Mouse (Mus musculus): ENCODE results near the gene Rcor1. TPM values are rescaled to one million over a fixed set of nuclear protein-coding genes. Genes with fewer than 3 reads are reported as not detected.

Rcor1 gene
- total RNA-seq, 4 experiments from 2014 or later, result 5.5 to 6.9 (median 5.8) TPM

- DNase-seq (ENCODE audit: low spot score in 2 of 2), result no peak
Measured at GRCm38 (mm10) chr12:111021138-111021537, 18.0 kb upstream of the Rcor1 start.

- no peak for DNase-seq (ENCODE audit: low spot score in 2 of 2)
Measured at GRCm38 (mm10) chr12:111021577-111021976, 17.6 kb upstream of the Rcor1 start.

- DNase-seq (ENCODE audit: low spot score in 2 of 2), result no peak
Measured at GRCm38 (mm10) chr12:111028176-111029167, 10.7 kb upstream of the Rcor1 start.

- DNase-seq (ENCODE audit: low spot score in 2 of 2), result no peak
Measured at GRCm38 (mm10) chr12:111029291-111029890, 9.8 kb upstream of the Rcor1 start.

- DNase-seq (ENCODE audit: low spot score in 2 of 2), result no peak
Measured at GRCm38 (mm10) chr12:111032839-111033238, 6.3 kb upstream of the Rcor1 start.

DNA sequence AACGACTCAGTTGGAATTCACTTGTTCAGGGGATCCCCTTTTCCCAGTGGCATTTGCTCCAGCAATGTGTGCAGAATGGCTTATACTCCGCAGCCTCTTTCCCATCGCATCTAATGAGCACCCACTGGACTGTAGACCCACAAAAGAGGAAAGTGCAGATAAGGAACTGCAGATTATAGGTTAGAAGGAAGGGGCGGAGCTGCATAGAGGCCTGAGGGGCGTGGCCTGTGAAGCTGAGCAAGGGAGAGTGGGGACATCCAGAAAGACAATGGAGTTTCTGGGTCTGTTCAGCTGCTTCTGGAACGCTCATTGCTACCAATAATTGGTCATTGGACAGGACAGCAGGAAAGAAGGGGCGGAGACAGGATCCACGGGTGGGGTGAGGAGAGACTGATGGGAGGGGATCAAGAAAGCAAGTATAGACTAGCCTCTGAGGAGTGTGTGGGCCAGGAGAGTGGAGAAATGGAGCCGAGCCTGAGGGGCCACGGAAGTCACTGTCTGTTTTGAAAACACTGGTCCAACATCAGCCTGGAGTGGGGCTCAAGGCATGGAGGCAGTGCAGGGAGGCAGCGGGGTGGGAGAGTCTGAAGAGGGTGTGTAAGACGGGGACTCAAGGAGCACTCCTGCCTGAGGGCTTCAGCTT lies 3.8 kb upstream of the Rcor1 start:
- DNase-seq (ENCODE audit: low spot score in 2 of 2), result no peak

DNA sequence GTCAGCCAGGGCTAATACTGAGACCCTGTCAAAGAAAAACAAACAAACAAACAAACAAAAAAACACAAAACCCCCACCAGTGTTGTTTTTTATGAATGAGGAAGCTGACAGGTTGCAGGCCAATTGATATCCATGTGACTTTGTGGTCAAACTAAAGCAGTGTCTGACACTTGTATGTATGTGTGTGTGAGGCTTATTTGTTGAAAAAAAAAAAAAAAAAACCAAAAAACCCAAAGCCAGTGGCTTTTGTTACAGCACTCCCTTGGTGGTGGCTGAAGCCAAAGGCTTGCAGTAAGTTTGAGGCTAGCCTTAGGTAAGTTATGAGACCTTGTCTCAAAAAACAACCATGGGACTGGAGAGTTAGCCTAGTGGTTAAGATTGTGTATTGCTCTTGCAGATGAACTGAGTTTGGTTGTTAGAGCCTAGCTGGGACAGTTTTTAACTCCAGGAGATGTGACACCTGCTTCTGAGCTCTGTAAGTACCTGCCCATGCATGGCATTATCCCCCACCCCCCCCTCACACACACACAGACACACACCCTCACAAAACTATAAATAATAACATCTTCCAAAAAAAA lies 2.9 kb upstream of the Rcor1 start:
- no peak for DNase-seq (ENCODE audit: low spot score in 2 of 2)

- DNase-seq (ENCODE audit: low spot score in 2 of 2), result no peak
Measured at GRCm38 (mm10) chr12:111037241-111038180, 1.6 kb upstream of the Rcor1 start.

- DNase-seq (ENCODE audit: low spot score in 2 of 2), result peak; percentile 26 to 67
Measured at GRCm38 (mm10) chr12:111038231-111038975, 748 bp upstream of the Rcor1 start.

- DNase-seq (ENCODE audit: low spot score in 2 of 2), result peak; percentile 8 to 39
Measured at GRCm38 (mm10) chr12:111039771-111040530, 800 bp downstream of the Rcor1 start.

- no peak for DNase-seq (ENCODE audit: low spot score in 2 of 2)
Measured at GRCm38 (mm10) chr12:111040531-111040860, 1.3 kb downstream of the Rcor1 start.

DNA sequence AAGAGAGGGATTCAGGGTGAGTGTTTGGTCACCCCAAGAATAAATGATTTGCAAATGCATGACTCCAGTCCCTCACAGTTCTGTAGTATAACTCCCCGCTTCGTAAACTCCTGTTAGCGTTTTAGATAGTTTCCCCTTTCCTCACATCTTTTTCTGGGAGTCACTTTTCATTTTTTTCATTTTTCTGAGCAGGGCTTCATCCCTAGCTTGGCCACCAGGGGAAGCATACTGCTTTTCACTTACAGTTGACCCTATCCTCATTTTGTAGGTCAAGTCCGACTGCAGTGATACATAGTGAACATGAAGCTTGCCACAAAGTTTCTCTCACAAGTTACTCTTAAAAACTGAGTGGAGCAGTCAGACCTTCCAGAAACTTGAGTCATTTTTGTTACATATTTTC lies 2.0 kb downstream of the Rcor1 start:
- no peak for DNase-seq (ENCODE audit: low spot score in 2 of 2)

DNA sequence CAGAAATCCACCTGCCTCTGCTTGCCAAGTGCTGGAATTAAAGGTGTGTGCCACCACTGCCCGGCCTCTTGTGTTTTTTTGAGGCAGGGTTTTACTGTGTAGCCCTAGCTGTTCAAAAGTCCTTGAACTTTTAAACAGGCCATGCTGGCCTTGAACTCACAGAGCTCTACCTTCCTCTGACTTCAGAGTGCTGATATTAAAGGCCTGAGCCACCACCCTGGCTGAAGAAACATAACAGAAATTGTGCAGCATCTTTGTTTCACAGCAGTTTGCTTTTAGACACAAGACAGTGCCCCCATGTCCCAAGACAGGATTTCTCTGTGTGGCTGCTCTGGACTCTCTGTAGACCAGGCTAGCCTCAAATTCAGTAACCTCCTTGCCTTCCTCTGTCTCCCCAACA lies 3.2 kb downstream of the Rcor1 start:
- DNase-seq (ENCODE audit: low spot score in 2 of 2), result no peak

DNA sequence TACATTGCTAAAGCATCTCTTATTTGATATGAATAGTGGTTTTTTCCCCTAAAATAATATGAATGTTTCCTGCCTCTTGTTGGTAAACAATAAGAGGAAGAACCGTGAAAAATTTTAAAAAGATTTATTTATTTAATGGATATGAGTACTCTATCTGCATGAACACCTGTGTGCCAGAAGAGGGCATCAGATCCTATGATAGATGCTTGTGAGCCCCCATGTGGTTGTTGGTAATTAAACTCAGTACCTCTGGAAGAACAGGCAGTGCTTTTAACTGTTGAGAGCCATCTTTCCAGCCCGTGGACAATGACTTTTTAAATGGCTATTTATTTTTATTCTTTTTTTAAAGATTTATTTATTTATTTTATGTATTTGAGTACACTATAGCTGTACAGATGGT lies 5.7 kb downstream of the Rcor1 start:
- DNase-seq (ENCODE audit: low spot score in 2 of 2), result no peak

GRCm38 (mm10) chr12:111046866-111047265 lies 7.7 kb downstream of the Rcor1 start:
- no peak for DNase-seq (ENCODE audit: low spot score in 2 of 2)

DNA sequence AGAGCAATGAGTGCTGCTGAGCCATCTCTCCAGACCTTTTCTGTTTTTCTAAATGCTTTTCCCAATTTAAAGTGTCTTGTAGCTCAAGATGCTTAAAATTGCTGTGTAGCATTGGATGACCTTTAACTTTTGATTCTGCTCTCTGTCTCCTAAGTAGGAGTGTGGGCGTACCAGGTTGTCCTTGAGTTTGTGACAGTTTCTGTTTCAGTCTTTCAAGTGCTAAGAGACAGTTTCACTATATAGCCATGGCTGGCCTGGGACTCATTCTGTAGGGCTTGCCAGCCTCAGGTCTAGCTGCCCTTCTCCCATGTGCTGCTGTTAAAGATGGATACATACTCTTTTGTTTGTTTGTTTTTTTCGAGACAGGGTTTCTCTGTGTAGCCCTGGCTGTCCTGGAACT lies 9.1 kb downstream of the Rcor1 start:
- DNase-seq (ENCODE audit: low spot score in 2 of 2), result no peak

GRCm38 (mm10) chr12:111050256-111050655 lies 11.1 kb downstream of the Rcor1 start:
- DNase-seq (ENCODE audit: low spot score in 2 of 2), result no peak

GRCm38 (mm10) chr12:111063361-111063760 lies 24.2 kb downstream of the Rcor1 start:
- DNase-seq (ENCODE audit: low spot score in 2 of 2), result no peak

DNA sequence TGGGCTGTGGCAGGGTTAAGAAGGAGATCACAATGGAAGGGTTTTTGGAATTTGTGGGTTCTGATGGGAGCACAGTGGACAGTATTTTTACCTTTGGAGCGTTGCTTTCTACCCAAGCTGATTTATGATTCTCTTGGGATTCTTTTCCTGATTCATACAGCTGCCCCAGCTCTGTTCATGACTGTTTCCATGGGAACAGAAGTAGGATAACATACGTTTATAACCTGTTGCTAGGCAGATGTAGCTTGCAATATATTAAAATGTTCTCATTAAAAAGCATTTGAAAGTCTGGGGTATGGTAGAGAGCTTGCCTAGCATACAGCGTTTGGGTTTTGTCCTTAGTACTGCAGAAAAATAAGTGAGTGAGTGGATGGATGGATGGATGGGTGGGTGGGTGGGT lies 25.1 kb downstream of the Rcor1 start:
- no peak for DNase-seq (ENCODE audit: low spot score in 2 of 2)

All from gastrocnemius, adult 8-10 months (tissue).